Mouse (Mus musculus) myocyte (in vitro differentiated cells): ENCODE results near the gene Iqsec1.

Experiments used
- CEBPB ChIP-seq: IDR thresholded peaks from 2 replicates; pipeline ENCODE4 v1.6.1; 2011; ENCODE audit warnings: mild to moderate bottlenecking, moderate library complexity; ENCODE audit not compliant: poor library complexity, insufficient read depth, severe bottlenecking
- E2F4 ChIP-seq: IDR thresholded peaks from one replicate; pipeline ENCODE4 v1.6.1; 2011; ENCODE audit warnings: mild to moderate bottlenecking, control low read depth, moderate library complexity; ENCODE audit not compliant: insufficient read depth
- MAX ChIP-seq: IDR thresholded peaks from one replicate; pipeline ENCODE4 v1.6.1; 2011; ENCODE audit warnings: low read depth, mild to moderate bottlenecking, control low read depth
- MYOD1 ChIP-seq, 3 experiments: IDR thresholded peaks; one replicate each; pipeline ENCODE4 v1.6.1; 2011; ENCODE audit warnings: control low read depth in 2 of 3, low read depth in 2 of 3, mild to moderate bottlenecking in 2 of 3, moderate library complexity in 1 of 3; ENCODE audit not compliant: insufficient read length in 2 of 3, control insufficient read depth in 1 of 3
- MYOG ChIP-seq, 3 experiments: IDR thresholded peaks; one replicate each; pipeline ENCODE4 v1.6.1; 2011; ENCODE audit warnings: control low read depth in 2 of 3, low read depth in 2 of 3, mild to moderate bottlenecking in 2 of 3; ENCODE audit not compliant: insufficient read length in 2 of 3, control insufficient read depth in 1 of 3, insufficient read depth in 1 of 3
- POLR2A ChIP-seq: IDR thresholded peaks from one replicate; pipeline ENCODE4 v1.6.1; 2011; ENCODE audit warnings: low read depth, mild to moderate bottlenecking, control low read depth, moderate library complexity; ENCODE audit not compliant: insufficient read length
- POLR2AphosphoS2 ChIP-seq: IDR thresholded peaks from one replicate; pipeline ENCODE4 v1.6.1; 2011; ENCODE audit warnings: low read depth, control low read depth; ENCODE audit not compliant: insufficient read length
- REST ChIP-seq: IDR thresholded peaks from one replicate; pipeline ENCODE4 v1.6.1; 2011; ENCODE audit warnings: mild to moderate bottlenecking, control low read depth, moderate library complexity; ENCODE audit not compliant: insufficient read depth, insufficient read length
- SRF ChIP-seq: IDR thresholded peaks from one replicate; pipeline ENCODE4 v1.6.1; 2011; ENCODE audit warnings: low read depth; ENCODE audit not compliant: control insufficient read depth, insufficient read length
- TCF12 ChIP-seq: IDR thresholded peaks from one replicate; pipeline ENCODE4 v1.6.1; 2011; ENCODE audit warnings: mild to moderate bottlenecking, control low read depth; ENCODE audit not compliant: poor library complexity, insufficient read depth, severe bottlenecking
- TCF3 ChIP-seq: IDR thresholded peaks from one replicate; pipeline ENCODE4 v1.6.1; 2011; ENCODE audit warnings: low read depth, control low read depth; ENCODE audit not compliant: insufficient read length
- USF1 ChIP-seq: IDR thresholded peaks from one replicate; pipeline ENCODE4 v1.6.1; 2011; ENCODE audit warnings: low read depth, mild to moderate bottlenecking, control low read depth, moderate library complexity

DNA sequence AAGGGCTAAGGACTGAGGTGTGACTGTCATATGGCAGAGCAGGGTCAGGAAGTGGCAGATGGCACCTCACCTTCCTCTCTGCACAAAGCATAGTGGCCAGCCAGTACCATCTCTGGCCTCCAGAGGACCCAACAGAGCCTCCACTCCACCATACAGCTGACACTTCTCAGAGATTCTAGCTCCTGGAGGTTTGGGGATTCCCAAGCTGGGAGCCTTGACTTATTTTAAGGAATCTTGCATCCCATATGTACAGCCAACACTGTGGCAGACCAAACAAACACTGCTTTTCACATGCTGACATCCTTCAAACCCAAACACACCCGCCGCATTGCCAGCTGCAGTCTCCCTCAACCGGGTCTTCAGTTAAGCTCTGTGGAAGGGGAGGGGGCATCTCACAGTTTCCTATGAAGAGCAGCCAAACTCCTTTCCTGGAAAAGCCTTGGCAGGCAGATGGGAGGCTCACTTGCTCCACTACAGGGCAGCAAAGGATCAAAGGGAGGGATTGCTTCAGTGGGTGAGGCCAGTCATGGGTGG, 242.1 kb downstream of the Iqsec1 start:
- TF ChIP-seq MYOG (IDR thresholded peaks at IDR 0.05; ENCODE audit: control insufficient read depth in 1 of 3, insufficient read depth in 1 of 3, insufficient read length in 2 of 3, low read depth in 2 of 3) (no peak), POLR2A (no peak), POLR2AphosphoS2 (no peak), REST (no peak), E2F4 (no peak), MAX (no peak), CEBPB (no peak), TCF12 (no peak), MYOD1 (IDR thresholded peaks at IDR 0.05; ENCODE audit: control insufficient read depth in 1 of 3, insufficient read length in 2 of 3, low read depth in 2 of 3) (no peak), USF1 (no peak), TCF3 (no peak), SRF (no peak)
